Mouse (Mus musculus): Measurements from ENCODE around the gene P2rx7. TPM values are rescaled to one million over a fixed set of nuclear protein-coding genes. Genes with fewer than 3 reads are reported as not detected.

Gene P2rx7
- polyA plus RNA-seq, 1 experiment from 2014 or later, result 0.32 TPM

- 3% methylated on average over 7 of the region's 7 CpGs for WGBS
- ATAC-seq (ENCODE audit: insufficient number of reproducible peaks, low FRiP score, low TSS enrichment, low read depth) (peak; percentile 75), DNase-seq (ENCODE audit: low spot score) (peak; percentile 73)
- Histone ChIP-seq H3K4me1 (ENCODE audit: control insufficient read depth, insufficient read depth, low read length) (peaks cover 10% of the 10 kb centered on the region), H3K9ac (ENCODE audit: low read length) (peak overlapping the region; percentile 22; the same call in 1 of the 2 replicates), H3K27me3 (ENCODE audit: control insufficient read depth, insufficient read depth, low read length) (no peaks in the 10 kb centered on the region), H3K4me2 (ENCODE audit: low read depth, severe bottlenecking) (no peak overlapping the region), H3K4me3 (ENCODE audit: low read depth, low read length) (no peak overlapping the region), H3K27ac (replicated peaks; ENCODE audit: low read depth, low read length) (peak overlapping the region; percentile 80), H3K36me3 (ENCODE audit: control insufficient read depth, insufficient read depth, low read length) (no peaks in the 10 kb centered on the region), H3K9me3 (ENCODE audit: control insufficient read depth, low read length) (no peaks in the 10 kb centered on the region)
These were observed 22.3 kb upstream of the P2rx7 start for GRCm38 (mm10) chr5:122621376-122621886.

DNA sequence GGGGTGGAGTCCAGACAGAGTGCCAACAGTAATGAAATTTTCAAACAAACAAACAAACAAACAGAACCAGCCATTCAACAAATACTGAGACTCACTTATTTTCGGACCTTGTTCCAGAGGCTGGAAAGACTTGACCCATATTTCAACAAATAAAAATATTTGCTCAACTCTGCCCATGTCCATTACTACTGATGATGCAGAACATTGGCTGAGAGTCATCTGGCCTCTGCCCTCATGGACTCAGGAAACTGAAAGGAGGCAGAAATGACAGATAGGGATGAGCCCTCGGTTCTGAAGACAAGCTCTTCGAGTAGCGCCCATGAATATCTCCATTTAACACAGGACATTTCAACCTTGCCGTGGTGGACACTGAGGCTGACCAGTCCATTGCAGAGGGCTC, 21.2 kb upstream of the P2rx7 start:
- WGBS, result 94% methylated on average over 5 of the region's 5 CpGs
- Histone ChIP-seq H3K9ac (ENCODE audit: low read length) (no peak overlapping the region), H3K9me3 (ENCODE audit: control insufficient read depth, low read length) (no peaks in the 10 kb centered on the region), H3K4me2 (ENCODE audit: low read depth, severe bottlenecking) (no peak overlapping the region), H3K4me1 (ENCODE audit: control insufficient read depth, insufficient read depth, low read length) (peaks cover 10% of the 10 kb centered on the region), H3K4me3 (ENCODE audit: low read depth, low read length) (no peak overlapping the region), H3K36me3 (ENCODE audit: control insufficient read depth, insufficient read depth, low read length) (no peaks in the 10 kb centered on the region), H3K27me3 (ENCODE audit: control insufficient read depth, insufficient read depth, low read length) (no peaks in the 10 kb centered on the region), H3K27ac (replicated peaks; ENCODE audit: low read depth, low read length) (peak overlapping the region; percentile 80; the same call in 1 of the 2 replicates)
- DNase-seq (ENCODE audit: low spot score) (no peak), ATAC-seq (ENCODE audit: insufficient number of reproducible peaks, low FRiP score, low TSS enrichment, low read depth) (no peak)

GRCm38 (mm10) chr5:122623861-122624260, 19.9 kb upstream of the P2rx7 start:
- WGBS, result 86% methylated on average over 9 of the region's 9 CpGs
- Histone ChIP-seq H3K4me2 (ENCODE audit: low read depth, severe bottlenecking) (no peak overlapping the region), H3K36me3 (ENCODE audit: control insufficient read depth, insufficient read depth, low read length) (no peaks in the 10 kb centered on the region), H3K27ac (replicated peaks; ENCODE audit: low read depth, low read length) (no peak overlapping the region), H3K9me3 (ENCODE audit: control insufficient read depth, low read length) (no peaks in the 10 kb centered on the region), H3K4me3 (ENCODE audit: low read depth, low read length) (no peak overlapping the region), H3K9ac (ENCODE audit: low read length) (no peak overlapping the region), H3K27me3 (ENCODE audit: control insufficient read depth, insufficient read depth, low read length) (no peaks in the 10 kb centered on the region), H3K4me1 (ENCODE audit: control insufficient read depth, insufficient read depth, low read length) (peaks cover 10% of the 10 kb centered on the region)
- DNase-seq (ENCODE audit: low spot score) (no peak), ATAC-seq (ENCODE audit: insufficient number of reproducible peaks, low FRiP score, low TSS enrichment, low read depth) (no peak)

GRCm38 (mm10) chr5:122624952-122625479, 18.7 kb upstream of the P2rx7 start:
- no peaks in the 10 kb centered on the region for H3K27me3 ChIP-seq (ENCODE audit: control insufficient read depth, insufficient read depth, low read length)
- H3K9me3 ChIP-seq (ENCODE audit: control insufficient read depth, low read length), result no peaks in the 10 kb centered on the region
- ATAC-seq (ENCODE audit: insufficient number of reproducible peaks, low FRiP score, low TSS enrichment, low read depth) (no peak), DNase-seq (ENCODE audit: low spot score) (no peak)
- no peak overlapping the region for H3K4me2 ChIP-seq (ENCODE audit: low read depth, severe bottlenecking)
- H3K27ac ChIP-seq (replicated peaks; ENCODE audit: low read depth, low read length), result no peak overlapping the region
- no peaks in the 10 kb centered on the region for H3K36me3 ChIP-seq (ENCODE audit: control insufficient read depth, insufficient read depth, low read length)
- whole genome bisulfite sequencing, result 92% methylated on average over 11 of the region's 11 CpGs
- H3K4me1 ChIP-seq (ENCODE audit: control insufficient read depth, insufficient read depth, low read length), result peaks cover 10% of the 10 kb centered on the region
- H3K9ac ChIP-seq (ENCODE audit: low read length), result no peak overlapping the region
- H3K4me3 ChIP-seq (ENCODE audit: low read depth, low read length), result no peak overlapping the region

GRCm38 (mm10) chr5:122625565-122626252, 18.0 kb upstream of the P2rx7 start:
- H3K4me2 ChIP-seq (ENCODE audit: low read depth, severe bottlenecking), result no peak overlapping the region
- 87% methylated on average over 14 of the region's 14 CpGs for WGBS
- no peak overlapping the region for H3K9ac ChIP-seq (ENCODE audit: low read length)
- no peak overlapping the region for H3K27ac ChIP-seq (replicated peaks; ENCODE audit: low read depth, low read length)
- ATAC-seq (ENCODE audit: insufficient number of reproducible peaks, low FRiP score, low TSS enrichment, low read depth), result no peak
- no peak overlapping the region for H3K4me3 ChIP-seq (ENCODE audit: low read depth, low read length)
- peaks cover 10% of the 10 kb centered on the region for H3K4me1 ChIP-seq (ENCODE audit: control insufficient read depth, insufficient read depth, low read length)
- H3K9me3 ChIP-seq (ENCODE audit: control insufficient read depth, low read length), result no peaks in the 10 kb centered on the region
- no peak for DNase-seq (ENCODE audit: low spot score)
- H3K27me3 ChIP-seq (ENCODE audit: control insufficient read depth, insufficient read depth, low read length), result no peaks in the 10 kb centered on the region
- no peaks in the 10 kb centered on the region for H3K36me3 ChIP-seq (ENCODE audit: control insufficient read depth, insufficient read depth, low read length)

- Histone ChIP-seq H3K27me3 (ENCODE audit: control insufficient read depth, insufficient read depth, low read length) (no peaks in the 10 kb centered on the region), H3K9ac (ENCODE audit: low read length) (no peak overlapping the region), H3K4me1 (ENCODE audit: control insufficient read depth, insufficient read depth, low read length) (0 out of 2 replicates have a peak, but pooled peaks cover 4% of the 10 kb centered on the region), H3K27ac (replicated peaks; ENCODE audit: low read depth, low read length) (no peak overlapping the region), H3K4me3 (ENCODE audit: low read depth, low read length) (no peak overlapping the region), H3K9me3 (ENCODE audit: control insufficient read depth, low read length) (no peaks in the 10 kb centered on the region), H3K36me3 (ENCODE audit: control insufficient read depth, insufficient read depth, low read length) (no peaks in the 10 kb centered on the region), H3K4me2 (ENCODE audit: low read depth, severe bottlenecking) (no peak overlapping the region)
- DNase-seq (ENCODE audit: low spot score), result peak; percentile 95
- 43% methylated on average over 2 of the region's 2 CpGs for WGBS
- no peak for ATAC-seq (ENCODE audit: insufficient number of reproducible peaks, low FRiP score, low TSS enrichment, low read depth)
These were observed 16.5 kb upstream of the P2rx7 start for GRCm38 (mm10) chr5:122627243-122627642.

GRCm38 (mm10) chr5:122635228-122635627, 8.5 kb upstream of the P2rx7 start:
- Histone ChIP-seq H3K36me3 (ENCODE audit: control insufficient read depth, insufficient read depth, low read length) (no peaks in the 10 kb centered on the region), H3K27ac (replicated peaks; ENCODE audit: low read depth, low read length) (no peak overlapping the region), H3K4me2 (ENCODE audit: low read depth, severe bottlenecking) (no peak overlapping the region), H3K27me3 (ENCODE audit: control insufficient read depth, insufficient read depth, low read length) (no peaks in the 10 kb centered on the region), H3K4me3 (ENCODE audit: low read depth, low read length) (no peak overlapping the region), H3K9me3 (ENCODE audit: control insufficient read depth, low read length) (no peaks in the 10 kb centered on the region), H3K9ac (ENCODE audit: low read length) (no peak overlapping the region), H3K4me1 (ENCODE audit: control insufficient read depth, insufficient read depth, low read length) (no peaks in the 10 kb centered on the region)
- 78% methylated on average over 8 of the region's 8 CpGs for WGBS
- no peak for ATAC-seq (ENCODE audit: insufficient number of reproducible peaks, low FRiP score, low TSS enrichment, low read depth)
- DNase-seq (ENCODE audit: low spot score), result no peak

DNA sequence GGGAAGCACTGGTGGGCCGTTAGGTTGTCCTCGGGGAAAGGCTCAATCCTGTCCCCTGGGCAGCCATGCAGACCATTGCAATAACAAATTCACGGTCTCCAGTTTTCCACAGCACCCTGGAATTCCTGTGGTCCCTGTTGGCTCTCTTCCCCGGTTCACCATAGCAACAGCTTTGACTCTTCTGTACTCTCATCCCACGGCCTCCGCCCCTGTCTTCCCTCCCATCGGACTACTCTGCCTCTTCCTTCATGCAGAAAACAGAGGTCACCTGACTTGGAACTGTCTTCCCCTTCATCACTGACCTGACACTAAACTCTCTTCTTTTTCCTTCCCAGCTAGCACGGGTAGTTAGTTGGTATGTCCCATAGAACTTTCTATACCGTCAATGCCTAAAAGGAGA, 7.4 kb upstream of the P2rx7 start:
- H3K27ac ChIP-seq (replicated peaks; ENCODE audit: low read depth, low read length), result no peak overlapping the region
- H3K9me3 ChIP-seq (ENCODE audit: control insufficient read depth, low read length), result no peaks in the 10 kb centered on the region
- 92% methylated on average over 9 of the region's 9 CpGs for WGBS
- H3K4me1 ChIP-seq (ENCODE audit: control insufficient read depth, insufficient read depth, low read length), result no peaks in the 10 kb centered on the region
- no peaks in the 10 kb centered on the region for H3K27me3 ChIP-seq (ENCODE audit: control insufficient read depth, insufficient read depth, low read length)
- H3K36me3 ChIP-seq (ENCODE audit: control insufficient read depth, insufficient read depth, low read length), result no peaks in the 10 kb centered on the region
- H3K4me2 ChIP-seq (ENCODE audit: low read depth, severe bottlenecking), result no peak overlapping the region
- H3K9ac ChIP-seq (ENCODE audit: low read length), result no peak overlapping the region
- no peak for ATAC-seq (ENCODE audit: insufficient number of reproducible peaks, low FRiP score, low TSS enrichment, low read depth)
- no peak overlapping the region for H3K4me3 ChIP-seq (ENCODE audit: low read depth, low read length)
- DNase-seq (ENCODE audit: low spot score), result no peak

Data from limb, embryonic 11.5 days (tissue).